Mouse (Mus musculus): ENCODE measurements at regions not wholly inside any gene's neighbourhood (a gene's known extent, or its start where the extent isn't known, plus 50 kb on each side); places are given as distances from the start of the nearest gene placed in this dataset.

- DNase-seq = no peak
Measured at GRCm38 (mm10) chr1:169046791-169047525, 484.3 kb downstream of the Nuf2 start.

DNA sequence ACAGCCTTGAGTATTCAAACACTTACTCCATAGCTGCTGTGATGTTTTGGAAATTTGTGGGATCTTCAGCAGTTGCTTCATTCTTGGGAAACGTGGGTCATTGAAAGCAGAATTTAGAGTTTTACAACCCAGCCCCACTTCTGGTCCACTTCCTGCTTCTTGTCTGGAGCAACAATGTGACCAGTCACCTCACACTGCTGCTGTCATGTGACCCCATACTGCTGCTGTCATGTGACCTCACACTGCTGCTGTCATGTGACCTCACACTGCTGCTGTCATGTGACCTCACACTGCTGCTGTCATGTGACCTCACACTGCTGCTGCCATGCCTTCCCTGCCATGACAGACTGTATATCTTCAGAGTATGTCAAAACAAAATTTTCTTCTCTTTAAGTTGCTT is 497.7 kb downstream of the Nuf2 start:
- DNase-seq = no peak

- DNase-seq = no peak
Measured at GRCm38 (mm10) chr1:169031849-169032542, 499.3 kb downstream of the Nuf2 start.

DNA sequence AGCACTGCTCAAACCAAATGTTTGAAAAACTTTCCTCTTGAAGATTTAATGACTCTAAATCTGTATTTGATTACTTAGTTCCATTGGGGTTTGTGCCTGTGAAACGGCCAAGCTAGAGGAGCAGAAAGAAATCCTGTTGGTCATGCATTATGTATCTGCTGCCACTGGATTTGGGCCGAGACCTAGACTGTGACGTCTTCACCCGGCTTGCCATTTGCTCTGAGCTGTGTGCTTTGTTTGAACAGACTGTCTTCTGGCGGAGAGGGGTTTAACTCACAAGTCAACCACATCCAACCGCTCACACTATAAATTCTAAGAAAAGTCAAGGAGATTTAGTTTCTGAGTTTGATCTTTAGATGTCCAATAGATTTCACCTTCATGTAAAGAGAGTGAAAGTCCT is 503.6 kb downstream of the Nuf2 start:
- peak; percentile 11 to 32 for DNase-seq

DNA sequence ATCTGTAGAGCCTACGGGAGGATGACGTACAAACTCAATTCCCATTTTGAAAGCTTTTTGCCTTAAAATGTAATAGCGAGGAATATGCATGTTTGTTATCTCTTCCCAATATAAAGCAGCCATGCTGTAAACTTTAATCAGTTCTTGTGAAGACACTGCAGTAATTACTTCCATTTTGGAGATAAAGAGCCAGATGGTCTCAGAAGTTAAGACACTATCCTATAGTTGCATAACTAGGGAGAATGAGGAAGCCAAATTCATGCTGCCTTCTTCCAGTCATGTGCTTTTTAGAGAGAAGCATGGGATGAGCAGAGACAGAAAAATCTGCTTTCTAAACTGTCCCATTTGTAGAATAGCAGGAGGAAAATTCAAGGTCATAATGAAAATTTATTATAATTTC is 504.0 kb downstream of the Nuf2 start:
- no peak for DNase-seq

- DNase-seq = no peak
Measured at GRCm38 (mm10) chr1:169024531-169024930, 506.7 kb downstream of the Nuf2 start.

DNA sequence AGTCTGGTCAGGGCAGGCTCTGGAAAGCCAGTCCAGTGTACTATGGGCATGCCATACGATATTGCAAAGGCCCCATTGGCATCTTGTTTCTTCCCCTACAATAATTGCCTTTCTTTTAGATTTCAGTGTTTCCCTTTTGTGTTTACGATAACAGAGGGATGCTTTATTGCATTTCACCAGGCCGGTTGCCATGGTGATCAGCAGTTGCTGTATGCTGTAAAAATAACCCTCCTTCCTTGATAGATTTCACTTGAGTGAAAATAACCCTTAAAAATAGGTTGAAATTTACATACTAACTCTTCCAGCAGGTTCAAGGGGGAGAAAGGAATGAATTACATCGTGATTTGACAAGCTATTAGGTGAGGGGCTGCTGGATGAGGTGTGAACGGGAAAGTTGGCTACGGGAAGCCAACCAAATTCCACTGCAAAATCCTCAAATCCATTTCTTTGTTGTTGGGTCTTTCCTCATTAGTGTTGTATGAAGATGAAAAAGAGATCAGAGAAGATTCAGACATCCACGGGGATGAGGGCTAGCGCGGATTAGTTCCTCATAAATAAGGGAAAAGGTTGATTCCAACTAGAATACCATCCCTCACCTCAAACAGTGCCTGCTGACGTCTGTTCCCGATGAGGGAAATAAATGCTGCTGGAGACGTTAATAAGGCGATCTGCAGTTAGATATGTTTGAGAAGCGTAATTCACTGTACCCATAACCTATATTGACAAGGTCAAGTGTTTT is 539.6 kb downstream of the Nuf2 start:
- peak in 1 of 2 experiments; percentile 13 for DNase-seq

GRCm38 (mm10) chr1:168975037-168975698 is 543.1 kb upstream of the Pbx1 start:
- DNase-seq = peak; percentile 65 to 77

DNA sequence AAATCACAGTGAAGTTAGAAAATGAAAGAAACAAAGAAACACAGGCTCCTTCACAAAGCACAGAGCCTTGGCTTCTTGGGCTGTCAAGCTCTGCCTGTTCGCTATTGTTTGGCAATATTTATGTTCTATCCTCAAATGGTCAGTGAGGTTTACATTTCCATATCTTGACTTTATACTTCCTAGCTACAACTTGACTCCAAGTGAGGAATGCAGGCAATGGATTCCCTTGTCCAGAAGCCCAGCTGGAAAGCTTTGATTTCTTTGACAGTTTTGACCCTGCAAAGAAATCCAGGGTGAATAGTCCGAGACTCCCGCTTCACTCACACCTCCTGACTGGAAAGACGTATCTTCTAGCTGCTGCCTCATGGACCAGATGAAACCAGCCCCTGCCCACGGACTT is 537.3 kb upstream of the Pbx1 start:
- DNase-seq = no peak

DNA sequence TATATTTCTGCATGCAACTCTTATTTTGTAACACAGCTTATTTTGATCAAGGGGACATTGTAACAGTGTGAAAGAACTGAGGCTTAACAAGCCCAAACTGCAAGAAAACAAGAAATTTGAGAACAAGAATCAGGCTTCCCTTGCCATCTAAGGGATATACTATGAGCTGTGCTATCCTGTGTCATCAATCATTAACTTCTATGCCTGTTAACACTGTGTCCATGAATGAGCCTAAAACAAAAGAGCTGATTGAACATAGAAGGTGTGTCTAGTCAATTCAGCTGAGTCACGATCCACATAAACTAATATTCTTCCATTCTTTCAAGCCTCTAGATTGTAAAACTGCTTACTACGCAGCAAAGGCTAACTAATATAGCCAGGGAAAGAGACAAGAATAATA is 535.3 kb upstream of the Pbx1 start:
- DNase-seq = no peak

DNA sequence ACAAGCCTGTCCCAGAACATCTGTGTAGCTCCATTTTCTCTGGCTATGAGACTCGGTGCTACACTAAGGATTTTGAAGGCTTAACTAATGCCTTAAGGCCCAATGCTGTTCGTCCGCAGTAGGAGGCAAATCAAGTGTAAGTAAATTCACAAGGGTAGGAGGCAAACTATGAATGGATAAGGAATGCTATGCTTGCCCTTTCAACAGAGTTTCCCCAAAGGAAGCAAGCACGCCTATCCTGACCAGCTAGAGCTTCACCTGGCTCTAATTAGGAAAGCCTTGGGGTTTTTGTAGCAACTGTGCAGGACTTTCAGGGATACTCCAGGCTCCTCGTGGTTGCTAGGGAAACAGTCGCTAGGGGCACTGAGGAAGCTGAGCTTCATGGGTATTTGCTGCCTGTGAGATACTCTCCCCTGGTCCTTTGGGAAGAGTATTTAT is 532.4 kb upstream of the Pbx1 start:
- DNase-seq = no peak

DNA sequence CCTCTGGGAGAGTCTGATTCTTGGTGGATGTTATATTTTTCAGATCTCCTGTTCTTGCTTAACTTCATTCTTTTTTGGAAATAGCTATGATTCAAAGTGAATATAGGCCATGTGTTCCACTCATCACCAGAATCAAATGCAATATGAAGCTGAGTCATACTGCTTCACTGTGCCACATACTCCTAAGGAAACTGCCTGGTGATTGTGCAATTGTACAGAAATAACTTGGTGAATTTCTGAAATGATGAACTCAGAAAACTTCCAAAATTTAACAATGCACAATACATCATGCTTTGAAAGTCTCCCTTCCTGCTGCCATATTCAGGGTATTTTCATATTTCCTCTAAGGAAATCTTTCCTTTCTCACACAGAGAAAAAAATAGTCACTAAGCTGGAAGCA is 518.9 kb upstream of the Pbx1 start:
- DNase-seq = no peak

DNA sequence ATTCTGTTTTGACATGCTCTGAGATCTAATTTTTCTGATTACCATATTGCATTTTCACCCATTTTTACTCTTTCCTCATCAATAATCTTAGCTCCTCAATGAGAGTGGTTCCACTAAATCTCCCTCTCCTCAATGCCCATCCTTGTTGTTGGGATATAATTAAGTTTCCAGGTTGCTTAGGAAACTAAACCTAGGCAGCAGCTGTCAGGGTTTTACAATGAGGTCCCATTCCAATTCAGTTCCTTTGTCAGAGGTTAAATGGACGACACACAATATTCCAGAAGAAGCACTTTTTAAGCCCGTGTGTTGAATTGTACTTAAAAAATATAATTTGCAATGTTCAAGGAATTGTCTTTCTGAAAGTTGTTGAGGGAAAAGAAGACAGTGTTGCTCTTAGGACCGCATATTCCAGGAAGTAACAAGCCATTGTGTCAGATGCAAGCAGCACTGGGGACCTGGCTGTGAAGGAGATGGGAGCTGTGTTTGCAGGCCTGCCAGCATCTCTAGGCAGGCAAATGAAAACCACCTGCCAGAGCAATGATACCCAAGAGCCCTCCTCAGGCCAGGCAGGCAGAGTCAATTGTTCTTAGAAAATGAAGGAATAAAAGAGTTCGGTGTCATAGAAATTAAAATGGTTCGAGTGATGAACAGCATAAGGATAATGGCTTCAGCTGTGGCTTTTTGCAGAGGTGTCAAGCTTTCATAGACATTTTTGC is 492.2 kb upstream of the Pbx1 start:
- peak; percentile 34 to 46 for DNase-seq

- no peak for DNase-seq
Measured at GRCm38 (mm10) chr1:168918331-168919076, 486.4 kb upstream of the Pbx1 start.

- no peak for DNase-seq
Measured at GRCm38 (mm10) chr1:168908684-168909175, 476.7 kb upstream of the Pbx1 start.

- no peak for DNase-seq
Measured at GRCm38 (mm10) chr1:168908192-168908591, 476.1 kb upstream of the Pbx1 start.

DNA sequence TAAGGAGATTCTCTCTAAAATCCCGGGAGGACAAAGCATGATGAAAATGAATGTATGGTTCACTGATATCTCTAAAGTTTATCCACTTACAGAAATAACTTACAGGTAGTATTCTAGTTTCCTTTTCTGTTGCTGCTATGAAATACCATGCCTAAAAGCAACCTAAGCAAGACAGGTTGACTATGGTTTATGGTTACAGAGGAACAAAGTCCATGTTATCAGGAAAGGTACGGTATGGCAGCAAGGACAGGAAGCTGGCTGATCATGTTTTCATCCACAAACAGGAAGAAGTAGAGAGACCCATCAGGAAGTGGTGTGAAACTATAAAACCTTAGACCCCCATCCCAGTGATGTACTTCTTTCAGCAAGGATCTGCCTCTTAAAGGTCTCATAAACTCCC is 466.4 kb upstream of the Pbx1 start:
- no peak for DNase-seq

- no peak for DNase-seq
Measured at GRCm38 (mm10) chr1:168861577-168861976, 429.5 kb upstream of the Pbx1 start.

DNA sequence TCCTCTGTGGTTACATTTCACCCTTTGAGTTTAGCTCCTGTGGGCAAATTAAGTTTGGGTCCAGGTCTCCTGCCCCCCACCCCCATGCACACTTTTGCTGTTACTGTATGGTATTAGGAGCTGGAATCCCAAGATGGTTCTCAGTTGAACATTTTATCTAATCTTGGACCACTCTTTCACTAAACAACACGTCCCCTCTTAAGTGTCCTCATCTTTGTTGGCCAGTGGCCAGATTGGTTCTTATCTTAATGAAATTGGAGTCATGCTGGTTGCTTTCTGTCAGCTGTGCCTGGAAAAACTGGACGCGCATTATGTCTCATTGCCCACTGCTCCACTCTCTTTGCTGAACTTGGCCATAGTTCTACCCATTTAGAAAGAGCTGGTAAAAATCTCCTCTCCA is 391.1 kb upstream of the Pbx1 start:
- peak; percentile 4 to 5 for DNase-seq

- DNase-seq = peak; percentile 69 to 70
Measured at GRCm38 (mm10) chr1:168818381-168818780, 386.3 kb upstream of the Pbx1 start.

GRCm38 (mm10) chr1:168807084-168807483 is 375.0 kb upstream of the Pbx1 start:
- no peak for DNase-seq

DNA sequence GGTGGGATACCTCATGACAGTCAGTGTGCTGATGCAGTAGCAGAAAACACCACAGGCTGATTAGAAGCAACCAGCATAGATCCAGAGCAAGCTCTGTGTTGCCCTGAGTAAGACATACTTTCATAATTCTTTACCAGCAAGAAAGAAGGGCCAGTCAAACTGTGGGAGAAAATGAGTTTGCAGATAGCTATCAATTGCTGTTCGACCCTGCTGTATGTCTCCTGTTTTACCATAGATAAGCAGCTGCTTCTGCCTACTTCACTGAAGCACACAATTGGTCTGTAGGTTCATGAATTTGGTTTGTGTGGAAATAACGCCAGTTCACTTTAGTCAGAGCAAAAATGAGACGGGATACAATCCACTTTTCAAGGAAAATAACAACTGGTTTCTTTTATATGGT is 373.4 kb upstream of the Pbx1 start:
- no peak for DNase-seq
